16 mouse cellular contexts compared by ENCODE assay signal in the genomic region with DNA sequence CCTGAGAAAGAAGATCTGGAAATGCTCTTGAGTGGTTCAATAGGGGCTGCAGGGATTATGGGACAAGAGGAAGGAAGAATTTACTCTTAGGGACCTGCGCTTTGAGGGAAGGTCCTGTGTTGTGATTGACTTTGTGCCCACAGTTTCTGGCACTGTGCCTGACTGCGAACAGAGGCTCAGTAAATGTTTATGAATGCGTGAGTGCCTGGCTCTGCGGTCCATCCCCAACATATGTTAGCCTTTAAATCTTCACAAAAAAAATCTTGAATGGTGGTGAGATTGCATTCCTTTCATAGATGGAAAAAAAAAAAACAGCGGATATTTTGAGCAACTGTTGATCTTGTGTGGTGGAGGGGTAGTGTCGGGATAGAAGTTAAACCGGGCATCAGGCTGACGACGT. TPM values are rescaled to one million over a fixed set of nuclear protein-coding genes. Genes with fewer than 3 reads are reported as not detected.
A peak's percentile ranks its signal among the peaks of the same experiment; 100 is the strongest.
DNase-seq lines count a peak whose midpoint lies in the region; ATAC-seq and TF ChIP-seq lines count a peak whose summit lies in the region.
"Had no signal": no experiment of that assay in that cellular context is flagged by ENCODE, and none has a peak within 500 bp of the region (broad histone marks: within the 10 kb centered on the region; RNA-seq: fewer than 3 reads in every experiment).

No protein-coding gene starts in this region.

- H3K4me1 ChIP-seq in embryonic facial prominence, embryonic 13.5 days = peaks cover 37% of the 10 kb centered on the region
- H3K4me1 ChIP-seq in embryonic facial prominence, embryonic 10.5 days = peaks cover 37% of the 10 kb centered on the region
- peaks cover 20% of the 10 kb centered on the region; the same call in 1 of the 2 replicates for H3K4me1 ChIP-seq in intestine, embryonic 15.5 days (replicated peaks)
- H3K4me1 ChIP-seq in intestine, postnatal 0 days (replicated peaks; ENCODE audit: control insufficient read depth, insufficient read depth, low read length) = 0 out of 2 replicates have a peak, but pooled peaks cover 6% of the 10 kb centered on the region
- H3K4me1 ChIP-seq in lung, embryonic 15.5 days = peaks cover 22% of the 10 kb centered on the region
- peaks cover 22% of the 10 kb centered on the region for H3K4me1 ChIP-seq in embryonic facial prominence, embryonic 14.5 days (ENCODE audit: control insufficient read depth, insufficient read depth, low read length)

- 0 out of 2 replicates have a peak, but pooled peaks cover 4% of the 10 kb centered on the region for H3K27me3 ChIP-seq in embryonic facial prominence, embryonic 13.5 days
- no peaks in the 10 kb centered on the region for H3K27me3 ChIP-seq in embryonic facial prominence, embryonic 10.5 days (replicated peaks; ENCODE audit: low read depth, poor library complexity, severe bottlenecking)
- no peaks in the 10 kb centered on the region for H3K27me3 ChIP-seq in intestine, embryonic 15.5 days (replicated peaks)
- no peaks in the 10 kb centered on the region for H3K27me3 ChIP-seq in intestine, postnatal 0 days (replicated peaks; ENCODE audit: control insufficient read depth, insufficient read depth, low read length)
- no peaks in the 10 kb centered on the region for H3K27me3 ChIP-seq in lung, embryonic 15.5 days
- H3K27me3 ChIP-seq in embryonic facial prominence, embryonic 14.5 days (replicated peaks; ENCODE audit: control insufficient read depth, insufficient read depth, low read length) = no peaks in the 10 kb centered on the region; the same call in 1 of the 2 replicates
- H3K27me3 ChIP-seq: CH12.LX; embryonic facial prominence, embryonic 12.5 days had no signal

- H3K4me2 ChIP-seq in embryonic facial prominence, embryonic 13.5 days = 0 out of 2 replicates have a peak overlapping the region, but pooled peaks have one; percentile 29
- H3K4me2 ChIP-seq in intestine, embryonic 15.5 days (replicated peaks) = no peak overlapping the region
- H3K4me2 ChIP-seq in intestine, postnatal 0 days (replicated peaks; ENCODE audit: low read depth) = no peak overlapping the region
- peak overlapping the region; percentile 2; the same call in 1 of the 2 replicates for H3K4me2 ChIP-seq in lung, embryonic 15.5 days
- peak overlapping the region; percentile 23; the same call in 1 of the 2 replicates for H3K4me2 ChIP-seq in embryonic facial prominence, embryonic 14.5 days (ENCODE audit: low read depth, low read length)
- H3K4me2 ChIP-seq: embryonic facial prominence, embryonic 12.5 days had no signal

- WGBS in embryonic facial prominence, embryonic 13.5 days = 20% methylated on average over 9 of the region's 9 CpGs
- 84% methylated on average over 9 of the region's 9 CpGs for whole genome bisulfite sequencing in embryonic facial prominence, embryonic 10.5 days
- 45% methylated on average over 9 of the region's 9 CpGs for WGBS in intestine, embryonic 15.5 days
- 63% methylated on average over 9 of the region's 9 CpGs for WGBS in intestine, postnatal 0 days
- WGBS in lung, embryonic 15.5 days = 28% methylated on average over 9 of the region's 9 CpGs
- WGBS in embryonic facial prominence, embryonic 14.5 days = 25% methylated on average over 9 of the region's 9 CpGs

- no peak for TF ChIP-seq CTCF in intestine, postnatal 0 days (IDR thresholded peaks at IDR 0.05; ENCODE audit: low read depth)

- ATAC-seq in embryonic facial prominence, embryonic 13.5 days (ENCODE audit: insufficient number of reproducible peaks, insufficient read depth, low FRiP score, low TSS enrichment, low read depth) = no peak
- ATAC-seq in intestine, embryonic 15.5 days = 0 out of 2 replicates have a peak, but pooled peaks have one; percentile 10
- no peak for ATAC-seq in intestine, postnatal 0 days
- peak; percentile 32; the same call in 1 of the 2 replicates for ATAC-seq in lung, embryonic 15.5 days (ENCODE audit: borderline replicate concordance, extremely low read depth, low FRiP score, low TSS enrichment)
- ATAC-seq in embryonic facial prominence, embryonic 14.5 days (ENCODE audit: low read depth) = no peak

- H3K27ac ChIP-seq in embryonic facial prominence, embryonic 13.5 days = no peak overlapping the region
- H3K27ac ChIP-seq in embryonic facial prominence, embryonic 10.5 days (replicated peaks) = no peak overlapping the region
- H3K27ac ChIP-seq in intestine, embryonic 15.5 days = no peak overlapping the region
- H3K27ac ChIP-seq in intestine, postnatal 0 days (ENCODE audit: low read depth, low read length) = no peak overlapping the region
- peak overlapping the region; percentile 32 for H3K27ac ChIP-seq in lung, embryonic 15.5 days
- H3K27ac ChIP-seq in embryonic facial prominence, embryonic 14.5 days (replicated peaks; ENCODE audit: low read depth, low read length) = no peak overlapping the region
- H3K27ac ChIP-seq: embryonic facial prominence, embryonic 12.5 days; stomach, postnatal 0 days had no signal

- H3K9ac ChIP-seq in embryonic facial prominence, embryonic 13.5 days = no peak overlapping the region
- H3K9ac ChIP-seq in intestine, embryonic 15.5 days = no peak overlapping the region
- H3K9ac ChIP-seq in intestine, postnatal 0 days (ENCODE audit: low read depth, low read length) = no peak overlapping the region
- H3K9ac ChIP-seq in lung, embryonic 15.5 days = no peak overlapping the region
- H3K9ac ChIP-seq in embryonic facial prominence, embryonic 14.5 days (ENCODE audit: low read depth, low read length) = no peak overlapping the region
- H3K9ac ChIP-seq: embryonic facial prominence, embryonic 12.5 days had no signal

- no peak for DNase-seq in embryonic facial prominence, embryonic 10.5 days (ENCODE audit: low spot score)
- no peak for DNase-seq in lung, postnatal 14 days
- peak; percentile 79 for DNase-seq in embryonic facial prominence, embryonic 14.5 days (ENCODE audit: low spot score)
- DNase-seq: adrenal gland, adult 2 months; cerebellum, adult 11 months; heart, adult 18-20 months; layer of hippocampus, adult 9-11 months; lung, postnatal 36 days; thymus, postnatal 14 days had no signal

- H3K36me3 ChIP-seq in embryonic facial prominence, embryonic 13.5 days = no peaks in the 10 kb centered on the region
- H3K36me3 ChIP-seq in embryonic facial prominence, embryonic 10.5 days (replicated peaks) = no peaks in the 10 kb centered on the region
- H3K36me3 ChIP-seq in intestine, embryonic 15.5 days = no peaks in the 10 kb centered on the region
- no peaks in the 10 kb centered on the region for H3K36me3 ChIP-seq in intestine, postnatal 0 days (ENCODE audit: control insufficient read depth, insufficient read depth)
- no peaks in the 10 kb centered on the region for H3K36me3 ChIP-seq in lung, embryonic 15.5 days
- no peaks in the 10 kb centered on the region for H3K36me3 ChIP-seq in embryonic facial prominence, embryonic 14.5 days (ENCODE audit: control insufficient read depth, insufficient read depth, low read length)
- H3K36me3 ChIP-seq: embryonic facial prominence, embryonic 12.5 days had no signal

- no peaks in the 10 kb centered on the region for H3K9me3 ChIP-seq in embryonic facial prominence, embryonic 13.5 days
- no peaks in the 10 kb centered on the region for H3K9me3 ChIP-seq in embryonic facial prominence, embryonic 10.5 days
- H3K9me3 ChIP-seq in intestine, embryonic 15.5 days = no peaks in the 10 kb centered on the region
- no peaks in the 10 kb centered on the region for H3K9me3 ChIP-seq in intestine, postnatal 0 days (ENCODE audit: control insufficient read depth)
- H3K9me3 ChIP-seq in lung, embryonic 15.5 days = no peaks in the 10 kb centered on the region
- H3K9me3 ChIP-seq in embryonic facial prominence, embryonic 14.5 days (ENCODE audit: control insufficient read depth, low read length) = no peaks in the 10 kb centered on the region
- H3K9me3 ChIP-seq: embryonic facial prominence, embryonic 12.5 days had no signal

- no peak overlapping the region for H3K4me3 ChIP-seq in embryonic facial prominence, embryonic 13.5 days
- no peak overlapping the region for H3K4me3 ChIP-seq in embryonic facial prominence, embryonic 10.5 days
- H3K4me3 ChIP-seq in intestine, embryonic 15.5 days (replicated peaks) = no peak overlapping the region
- no peak overlapping the region for H3K4me3 ChIP-seq in intestine, postnatal 0 days (ENCODE audit: low read depth, low read length)
- H3K4me3 ChIP-seq in lung, embryonic 15.5 days = no peak overlapping the region
- H3K4me3 ChIP-seq in embryonic facial prominence, embryonic 14.5 days (ENCODE audit: low read depth, low read length) = no peak overlapping the region
- H3K4me3 ChIP-seq: embryonic facial prominence, embryonic 12.5 days had no signal

RNA-seq across cellular contexts. Expression of gene Esrrg, which starts 52.4 kb away (rescaled TPM):
- 1.00 and 2.0 TPM in 2 replicates for polyA plus RNA-seq in embryonic facial prominence, embryonic 13.5 days (2015; fragmentation: Nextera tagmentation; extraction: Ambion mirVana)
- 1.1 and 2.5 TPM in 2 replicates for polyA plus RNA-seq in embryonic facial prominence, embryonic 10.5 days (2016; fragmentation: Nextera tagmentation; extraction: Ambion mirVana)
- polyA plus RNA-seq in intestine, embryonic 15.5 days (2015; fragmentation: Nextera tagmentation; extraction: Ambion mirVana) = 4.8 and 5.3 TPM in 2 replicates
- 0.89 and 1.2 TPM in 2 replicates for polyA plus RNA-seq in intestine, postnatal 0 days (2015; fragmentation: Nextera tagmentation; extraction: Ambion mirVana)
- 0.98 and 2.1 TPM in 2 replicates for polyA plus RNA-seq in lung, embryonic 15.5 days (2015; fragmentation: Nextera tagmentation; extraction: Ambion mirVana)
- polyA plus RNA-seq in embryonic facial prominence, embryonic 14.5 days (2014; fragmentation: Nextera tagmentation; extraction: Ambion mirVana) = 1.9 and 3.1 TPM in 2 replicates

Comparison
In these comparisons a context has a peak if more than half of its experiments do, and no peak if none do; other contexts are left out.
1. ATAC-seq: peak in intestine, embryonic 15.5 days (single experiment) and lung, embryonic 15.5 days (single experiment); none in embryonic facial prominence, embryonic 13.5 days (single experiment), intestine, postnatal 0 days (single experiment) and embryonic facial prominence, embryonic 14.5 days (single experiment).
2. H3K4me2 ChIP-seq: peak in embryonic facial prominence, embryonic 13.5 days (single experiment), lung, embryonic 15.5 days (single experiment) and embryonic facial prominence, embryonic 14.5 days (single experiment); none in intestine, embryonic 15.5 days (single experiment) and intestine, postnatal 0 days (single experiment).